Mouse (Mus musculus): ENCODE results near the gene Rhox7b. TPM values are rescaled to one million over a fixed set of nuclear protein-coding genes. Genes with fewer than 3 reads are reported as not detected.

The Rhox7b gene
- polyA plus RNA-seq (2017; shearing (Covaris generic)): not detected

GRCm38 (mm10) chrX:37897132-37897531 is at the start of gene Rhox7b:
Gene Rhox7b, minus strand, starts transcription at chrX:37897232.

GRCm38 (mm10) chrX:37901670-37902069 is 4.6 kb upstream of the Rhox7b start, which contains the start of gene Rhox9:
Gene Rhox9, minus strand, starts transcription at chrX:37901770.

GRCm38 (mm10) chrX:37878844-37879243 is 18.2 kb downstream of the Rhox7b start, which contains the start of gene Rhox8:
Gene Rhox8, minus strand, starts transcription at chrX:37878944.

Other genes with a start within 250 kb of the Rhox7b start
- gene Rhox4g, start 245.9 kb downstream of the Rhox7b start, polyA plus RNA-seq (2017; shearing (Covaris generic)): under 1 TPM in 1 of 2 experiments, not detected in 1; 0.31 TPM
- gene Rhox3h, start 228.5 kb downstream of the Rhox7b start, polyA plus RNA-seq (2017; shearing (Covaris generic)): not detected
- not detected for gene Rhox2h, start 224.0 kb downstream of the Rhox7b start, polyA plus RNA-seq (2017; shearing (Covaris generic))
- not detected for gene Rhox5, start 92.4 kb downstream of the Rhox7b start, polyA plus RNA-seq (2017; shearing (Covaris generic))
- gene Rhox6, start 70.3 kb downstream of the Rhox7b start, polyA plus RNA-seq (2017; shearing (Covaris generic)): not detected
- gene Rhox7a, start 65.5 kb downstream of the Rhox7b start, polyA plus RNA-seq (2017; shearing (Covaris generic)): not detected
- under 1 TPM in 1 of 2 experiments, not detected in 1; 0.20 TPM for gene Rhox8, start 18.3 kb downstream of the Rhox7b start, polyA plus RNA-seq (2017; shearing (Covaris generic))
- under 1 TPM in 1 of 2 experiments, not detected in 1; 0.27 TPM for gene Rhox9, start 4.5 kb upstream of the Rhox7b start, polyA plus RNA-seq (2017; shearing (Covaris generic))
- not detected for gene Btg1-ps1, start 121.6 kb upstream of the Rhox7b start, polyA plus RNA-seq (2017; shearing (Covaris generic))
- gene Btg1-ps2, start 145.9 kb upstream of the Rhox7b start, polyA plus RNA-seq (2017; shearing (Covaris generic)): not detected
- gene Rhox10, start 169.2 kb upstream of the Rhox7b start, polyA plus RNA-seq (2017; shearing (Covaris generic)): not detected
- not detected for gene Rhox11, start 187.9 kb upstream of the Rhox7b start, polyA plus RNA-seq (2017; shearing (Covaris generic))
- gene Rhox12, start 213.7 kb upstream of the Rhox7b start, polyA plus RNA-seq (2017; shearing (Covaris generic)): under 1 TPM in 1 of 2 experiments, not detected in 1; 0.28 TPM
- not detected for gene Rhox13, start 224.0 kb upstream of the Rhox7b start, polyA plus RNA-seq (2017; shearing (Covaris generic))